Mouse (Mus musculus) forebrain, embryonic 16.5 days (tissue): ENCODE measurements around the gene Ndufaf4. TPM values are rescaled to one million over a fixed set of nuclear protein-coding genes. Genes with fewer than 3 reads are reported as not detected.
"Not testable (repeated sequence)": the region's sequence is repeated elsewhere in the genome, so short reads cannot be mapped to it uniquely, and the experiment has no call there.

Experiments
- ATAC-seq: fragments of 200-750 bp; cut with Nextera tagmentation; 2 replicates; pipeline ENCODE4 v1.8.0; 2017; ENCODE audit warnings: mild to moderate bottlenecking, moderate library complexity
- H3K27ac ChIP-seq: fragments of 300-500 bp; sonication (generic); 2 replicates; pipeline ENCODE4 v1.5.1; 2014; ENCODE audit warnings: low read length, control low read depth
- H3K27me3 ChIP-seq: fragments of 300-500 bp; sonication (generic); replicated peaks from 2 replicates; pipeline ENCODE4 v1.6.1; 2014; ENCODE audit warnings: low read length; ENCODE audit not compliant: control insufficient read depth, insufficient read depth
- H3K36me3 ChIP-seq: fragments of 300-500 bp; sonication (generic); 2 replicates; pipeline ENCODE4 v1.6.1; 2014; ENCODE audit not compliant: control insufficient read depth, insufficient read depth
- H3K4me1 ChIP-seq: fragments of 300-500 bp; sonication (generic); replicated peaks from 2 replicates; pipeline ENCODE4 v1.6.1; 2014; ENCODE audit warnings: low read length; ENCODE audit not compliant: control insufficient read depth, insufficient read depth
- H3K4me2 ChIP-seq: fragments of 300-500 bp; sonication (generic); 2 replicates; pipeline ENCODE4 v1.6.1; 2014; ENCODE audit warnings: mild to moderate bottlenecking, low read length, control low read depth
- H3K4me3 ChIP-seq: fragments of 300-500 bp; sonication (generic); replicated peaks from 2 replicates; pipeline ENCODE4 v1.5.1; 2014; ENCODE audit warnings: mild to moderate bottlenecking, low read length, control low read depth
- H3K9ac ChIP-seq: fragments of 300-500 bp; sonication (generic); replicated peaks from 2 replicates; pipeline ENCODE4 v1.6.1; 2014; ENCODE audit warnings: low read depth, low read length, control low read depth
- H3K9me3 ChIP-seq: fragments of 300-500 bp; sonication (generic); 2 replicates; pipeline ENCODE4 v1.6.1; 2016; ENCODE audit warnings: low read length; ENCODE audit not compliant: control insufficient read depth
- WGBS: fragments of 180-500 bp; shearing (Covaris S2); extraction: QIAGEN DNeasy Blood & Tissue Kit; methylation state at CpG from one replicate; pipeline ENCODE4 v1.1.7; 2014; 5-methylcytosine and 5-hydroxymethylcytosine counted together
- polyA plus RNA-seq: library from polyadenylated mRNA; unstranded; fragments of >200 nt; fragmentation: Nextera tagmentation; extraction: Ambion mirVana; gene quantifications from 2 replicates; pipeline ENCODE4 v1.2.1, GENCODE M21; 2015

Ndufaf4 gene
- polyA plus RNA-seq, result 58.7 and 59.7 TPM in 2 replicates

DNA sequence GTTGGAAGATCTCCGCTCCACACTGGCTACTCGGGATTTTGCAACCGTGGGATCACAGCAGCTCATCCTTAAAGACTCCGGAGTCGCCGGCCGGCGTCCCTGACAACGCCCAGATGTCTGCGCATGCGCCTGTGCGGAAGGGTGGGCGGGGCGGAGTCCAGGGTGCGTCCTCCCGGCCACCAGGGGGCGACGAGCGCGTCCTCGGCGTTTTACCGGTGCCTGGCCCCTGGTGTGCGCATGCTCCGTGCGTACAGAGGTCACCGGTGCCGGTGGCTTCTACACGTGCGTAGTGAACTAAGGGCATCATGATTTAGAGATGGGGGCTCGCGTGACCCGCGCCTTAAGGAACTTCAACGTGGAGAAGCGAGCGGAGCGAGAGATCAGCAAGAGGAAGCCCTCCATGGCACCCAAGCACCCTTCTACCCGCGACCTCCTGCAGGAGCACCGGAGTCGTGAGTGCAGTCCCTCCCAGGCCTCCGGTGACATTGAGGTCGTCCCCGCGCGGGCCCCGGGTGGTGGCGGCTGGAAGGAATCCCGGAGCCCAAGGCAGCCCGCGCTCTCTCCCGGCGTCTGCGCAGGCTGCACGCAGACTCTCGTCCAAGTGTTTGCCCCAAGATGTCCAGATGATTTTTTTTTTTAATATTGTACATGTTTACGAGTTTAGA lies at the start of gene Ndufaf4:
Ndufaf4 (plus strand) TSS at position 233 of the 665 bp plus-strand sequence.
- Histone ChIP-seq H3K9me3 (no peaks in the 10 kb centered on the region), H3K4me1 (peaks cover 11% of the 10 kb centered on the region), H3K4me2 (peak within 1 kb of the TSS; percentile 74), H3K27me3 (no peaks in the 10 kb centered on the region), H3K4me3 (peak within 1 kb of the TSS; percentile 88), H3K27ac (peak within 1 kb of the TSS; percentile 26; the same call in 1 of the 2 replicates), H3K36me3 (peaks cover 6% of the 10 kb centered on the region), H3K9ac (peak within 1 kb of the TSS; percentile 84)
- peak; percentile 98 for ATAC-seq
- under 1% methylated on average over 58 of the region's 58 CpGs for WGBS

DNA sequence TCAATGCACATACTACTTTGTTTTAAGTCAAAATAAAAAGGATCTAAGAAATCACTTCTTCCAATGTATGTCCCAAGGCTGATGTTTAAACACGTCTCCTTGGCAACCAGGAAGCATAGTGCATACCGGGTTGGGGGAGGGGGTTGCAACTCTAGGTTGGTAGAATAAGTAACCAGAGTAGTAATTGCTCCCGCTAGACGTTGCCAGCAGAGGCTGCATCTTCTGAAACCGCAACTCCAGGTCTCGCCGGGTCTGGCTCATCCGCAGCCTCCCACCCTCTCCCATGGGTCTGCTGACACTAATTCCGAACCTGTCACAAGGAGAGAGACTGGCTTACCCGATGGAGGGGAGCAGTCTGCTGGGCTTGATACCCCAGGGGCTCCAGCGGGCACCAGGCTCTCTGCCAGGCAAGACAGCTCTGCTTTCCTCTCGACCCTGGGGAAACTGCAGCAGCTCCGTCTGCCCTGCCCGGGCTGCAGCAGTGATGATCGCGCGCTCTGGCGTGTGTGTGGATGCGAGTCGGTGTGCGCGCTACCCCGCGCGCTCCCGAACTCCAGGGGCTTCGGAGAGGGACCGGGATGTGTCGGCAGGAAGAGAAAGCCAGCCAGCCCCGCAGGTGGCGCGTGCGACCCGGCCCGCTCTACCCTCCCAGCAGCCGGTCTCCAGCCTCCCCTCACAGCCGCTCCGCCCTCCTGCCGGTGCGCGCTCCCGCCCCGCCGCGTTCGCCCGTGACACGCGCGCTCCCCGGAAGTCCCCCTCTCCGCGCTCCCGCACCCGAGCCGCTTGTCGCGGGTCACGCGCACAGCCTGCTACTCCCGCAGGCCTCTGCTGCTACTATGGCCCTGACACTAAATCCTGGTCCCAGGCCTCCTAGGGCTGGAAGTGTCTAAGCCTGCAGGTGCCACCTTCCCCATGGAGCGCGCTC lies 47.2 kb upstream of the Ndufaf4 start, which contains the start of gene Klhl32:
Klhl32 (minus strand) TSS at position 724 of the 925 bp plus-strand sequence.
- H3K27ac ChIP-seq, result peak within 1 kb of the TSS; percentile 88
- WGBS, result under 1% methylated on average over 58 of the region's 63 CpGs
- peak within 1 kb of the TSS; percentile 55 for H3K4me2 ChIP-seq
- H3K36me3 ChIP-seq, result no peaks in the 10 kb centered on the region
- H3K4me1 ChIP-seq, result peaks cover 20% of the 10 kb centered on the region
- H3K27me3 ChIP-seq, result no peaks in the 10 kb centered on the region
- peak within 1 kb of the TSS; percentile 80 for H3K9ac ChIP-seq
- no peaks in the 10 kb centered on the region for H3K9me3 ChIP-seq
- ATAC-seq, result peak; percentile 95
- peak within 1 kb of the TSS; percentile 59 for H3K4me3 ChIP-seq

DNA sequence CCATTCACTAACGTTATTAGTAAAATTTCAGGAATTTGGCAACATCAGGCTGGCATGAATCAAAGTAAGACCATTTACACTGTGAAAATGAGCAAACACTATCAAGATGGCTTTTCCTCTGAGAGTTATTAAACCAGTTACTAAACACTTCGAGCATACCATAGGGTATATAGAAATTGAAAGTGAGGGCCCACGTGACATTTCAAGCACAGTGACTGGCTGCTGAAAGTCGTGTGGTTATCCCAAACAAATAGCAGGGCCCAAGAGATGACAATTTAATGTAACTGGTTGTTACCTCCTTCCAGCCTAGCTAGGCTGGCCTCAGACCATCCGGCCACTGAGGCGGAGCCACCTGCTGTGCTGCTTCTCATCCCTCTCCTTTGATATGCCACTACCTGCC lies 32.2 kb upstream of the Ndufaf4 start:
- Histone ChIP-seq H3K4me3 (no peak overlapping the region), H3K4me1 (no peaks in the 10 kb centered on the region), H3K4me2 (no peak overlapping the region), H3K27ac (no peak overlapping the region), H3K27me3 (no peaks in the 10 kb centered on the region), H3K9ac (no peak overlapping the region), H3K9me3 (no peaks in the 10 kb centered on the region), H3K36me3 (no peaks in the 10 kb centered on the region)
- WGBS, result 51% methylated on average over 6 of the region's 6 CpGs
- ATAC-seq, result no peak

DNA sequence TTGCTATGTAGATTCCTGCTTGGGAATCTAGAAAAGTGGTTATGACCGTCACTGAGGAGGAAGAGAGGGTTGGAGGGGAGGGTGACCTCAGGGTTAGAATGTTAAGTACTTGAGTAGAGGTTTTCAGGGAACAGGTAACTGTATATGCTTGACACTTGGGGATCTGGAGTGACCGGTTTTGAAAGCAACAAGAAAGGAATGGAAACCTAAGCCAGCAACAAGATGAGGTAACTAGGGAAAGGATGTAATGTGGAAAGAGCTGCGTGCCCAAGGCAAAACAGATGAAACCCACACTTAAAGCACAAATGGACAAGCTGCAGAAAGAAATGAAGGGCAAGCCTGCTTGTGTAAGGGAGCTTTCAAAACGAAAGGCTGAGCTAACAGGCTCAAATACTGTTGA lies 28.7 kb upstream of the Ndufaf4 start:
- H3K27me3 ChIP-seq, result no peaks in the 10 kb centered on the region
- no peak overlapping the region for H3K4me2 ChIP-seq
- H3K4me3 ChIP-seq, result no peak overlapping the region
- ATAC-seq, result no peak
- H3K4me1 ChIP-seq, result no peaks in the 10 kb centered on the region
- H3K27ac ChIP-seq, result no peak overlapping the region
- H3K9ac ChIP-seq, result no peak overlapping the region
- H3K36me3 ChIP-seq, result no peaks in the 10 kb centered on the region
- 75% methylated on average over 4 of the region's 4 CpGs for WGBS
- H3K9me3 ChIP-seq, result no peaks in the 10 kb centered on the region

DNA sequence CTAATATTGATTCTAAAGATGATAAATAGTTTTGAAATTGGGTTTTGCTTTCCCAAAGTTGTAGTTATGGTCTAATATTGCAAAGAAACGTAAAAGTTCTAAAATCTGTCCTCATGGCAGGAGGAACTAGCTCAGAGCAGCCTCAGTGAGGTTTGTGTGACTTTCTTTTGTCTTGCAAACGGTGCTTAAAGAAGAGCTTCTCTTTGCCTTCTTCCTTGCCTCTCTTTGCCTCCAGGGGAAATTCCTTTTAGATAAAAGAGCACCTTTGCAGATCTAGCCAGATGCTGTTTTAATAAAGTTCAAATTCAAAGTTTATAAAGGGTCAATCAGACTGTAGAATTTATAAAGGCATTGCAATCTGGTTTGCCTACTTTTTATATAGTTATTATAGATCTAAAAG lies 8.5 kb upstream of the Ndufaf4 start:
- not testable (repeated sequence) for H3K4me2 ChIP-seq, H3K9me3 ChIP-seq, H3K27ac ChIP-seq, H3K9ac ChIP-seq, ATAC-seq, H3K27me3 ChIP-seq, H3K4me3 ChIP-seq, H3K36me3 ChIP-seq, H3K4me1 ChIP-seq
- 37% methylated on average over 2 of the region's 2 CpGs for WGBS

DNA sequence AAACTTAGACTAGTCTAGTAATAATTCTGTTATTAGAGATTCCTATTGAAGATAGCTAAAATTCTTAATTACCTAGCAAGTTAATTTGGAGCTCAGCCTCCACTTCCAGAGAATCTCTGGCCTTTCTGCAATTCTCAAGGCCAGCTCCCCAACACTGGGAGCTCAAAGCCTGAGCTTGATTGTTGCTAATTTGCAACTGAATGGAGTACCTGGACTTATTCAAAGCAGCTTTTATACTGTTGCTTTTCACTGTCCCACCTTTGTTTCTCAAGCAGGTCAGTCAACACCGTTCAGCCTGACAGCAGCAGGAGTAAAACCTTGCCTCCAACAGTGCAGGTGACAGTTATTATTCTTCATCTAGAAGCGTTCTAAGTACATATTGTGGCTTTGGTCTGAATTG lies 5.6 kb upstream of the Ndufaf4 start:
- H3K4me2 ChIP-seq, ATAC-seq, H3K9me3 ChIP-seq, H3K27ac ChIP-seq, H3K9ac ChIP-seq, H3K27me3 ChIP-seq, H3K4me1 ChIP-seq, H3K4me3 ChIP-seq, H3K36me3 ChIP-seq: not testable (repeated sequence)
- WGBS, result 59% methylated on average over 2 of the region's 2 CpGs

DNA sequence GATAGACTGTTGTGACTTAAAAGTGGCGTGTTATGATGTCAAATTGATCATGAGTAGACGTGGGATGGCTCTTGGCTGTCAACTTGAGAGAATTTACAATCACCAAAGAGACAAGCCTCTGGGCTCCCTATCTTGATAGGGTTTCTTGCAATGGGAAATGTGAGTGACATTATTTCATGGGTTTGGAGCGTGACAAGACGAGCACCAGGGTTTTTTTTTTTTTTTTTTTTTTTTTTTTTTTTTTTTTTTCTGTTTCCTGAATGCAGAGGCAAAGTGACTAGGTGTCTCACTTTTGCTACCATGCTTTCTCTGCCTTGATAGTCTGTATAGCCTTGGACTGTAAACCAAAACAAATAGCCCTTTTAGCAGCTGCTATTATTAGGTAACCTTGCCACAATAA lies 3.3 kb upstream of the Ndufaf4 start:
- 80% methylated on average over 4 of the region's 4 CpGs for WGBS
- Histone ChIP-seq H3K9ac (no peak overlapping the region), H3K9me3 (peaks cover 5% of the 10 kb centered on the region; the same call in 1 of the 2 replicates), H3K4me2 (no peak overlapping the region), H3K4me1 (peaks cover 11% of the 10 kb centered on the region), H3K4me3 (no peak overlapping the region), H3K27me3 (no peaks in the 10 kb centered on the region), H3K36me3 (no peaks in the 10 kb centered on the region), H3K27ac (no peak overlapping the region)
- ATAC-seq, result no peak

DNA sequence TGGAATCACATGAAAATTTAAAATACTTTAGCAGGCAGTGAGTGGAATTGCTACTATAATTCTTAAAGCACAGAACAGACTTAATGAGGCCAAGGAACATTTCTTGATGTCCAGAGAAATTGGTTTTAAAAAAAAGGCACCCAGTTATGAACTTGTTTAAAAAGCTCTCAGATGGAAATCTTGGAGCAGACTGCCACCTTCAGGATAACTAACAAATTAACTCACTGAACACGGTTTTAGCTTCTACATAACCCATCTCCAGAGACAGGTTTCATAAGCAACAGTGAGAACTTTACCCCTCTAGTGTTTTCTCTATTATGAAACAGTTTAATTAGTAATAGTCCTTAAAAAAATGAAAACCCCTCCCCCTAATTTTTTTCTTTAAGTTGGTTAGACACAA lies 1.1 kb upstream of the Ndufaf4 start:
- H3K9ac ChIP-seq, result no peak overlapping the region
- H3K27ac ChIP-seq, result no peak overlapping the region
- no peaks in the 10 kb centered on the region for H3K27me3 ChIP-seq
- H3K4me2 ChIP-seq, result no peak overlapping the region
- peak; percentile 34 for ATAC-seq
- 0% methylated on average over 1 of the region's 1 CpGs for whole genome bisulfite sequencing
- H3K36me3 ChIP-seq, result peaks cover 3% of the 10 kb centered on the region; the same call in 1 of the 2 replicates
- H3K4me3 ChIP-seq, result no peak overlapping the region
- no peaks in the 10 kb centered on the region for H3K9me3 ChIP-seq
- peaks cover 11% of the 10 kb centered on the region for H3K4me1 ChIP-seq

DNA sequence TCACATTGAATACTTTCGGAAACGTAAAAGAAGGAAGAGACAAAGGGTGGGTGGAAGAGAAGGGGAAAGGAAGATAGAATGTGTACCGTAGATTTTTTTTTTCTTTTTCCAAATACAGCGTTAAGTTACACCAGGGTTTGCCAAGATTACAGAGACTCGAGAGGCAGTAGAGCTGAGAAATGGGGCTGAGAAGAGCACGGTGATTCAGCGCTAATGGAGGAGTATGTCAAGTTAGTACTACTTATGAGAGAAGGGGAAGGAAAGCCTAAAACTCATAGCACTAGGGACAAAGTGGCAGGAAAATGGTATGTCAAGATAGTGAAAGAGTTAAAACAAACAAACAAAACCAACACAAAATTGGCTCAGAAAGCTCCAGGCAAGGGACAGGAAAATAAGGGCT lies 532 bp upstream of the Ndufaf4 start:
- H3K4me1 ChIP-seq, result peaks cover 11% of the 10 kb centered on the region
- ATAC-seq, result peak; percentile 56
- no peak overlapping the region for H3K27ac ChIP-seq

More for the DNA sequence above, 532 bp upstream of the Ndufaf4 start:
- H3K4me3 ChIP-seq, result peak overlapping the region; percentile 88
- 13% methylated on average over 7 of the region's 7 CpGs for WGBS
- peak overlapping the region; percentile 74 for H3K4me2 ChIP-seq
- no peaks in the 10 kb centered on the region for H3K9me3 ChIP-seq
- H3K27me3 ChIP-seq, result no peaks in the 10 kb centered on the region
- peak overlapping the region; percentile 54 for H3K9ac ChIP-seq
- H3K36me3 ChIP-seq, result peaks cover 3% of the 10 kb centered on the region; the same call in 1 of the 2 replicates
